Mouse (Mus musculus) heart, adult 18-20 months (tissue): ENCODE measurements around the gene Cd3e. TPM values are rescaled to one million over a fixed set of nuclear protein-coding genes. Genes with fewer than 3 reads are reported as not detected.

ENCODE experiments used
- DNase-seq, 2 experiments: peaks; one replicate each; pipeline ENCODE4 v3.0.0; 2021 to 2022; ENCODE audit warnings: mixed read lengths in 1 of 2
- total RNA-seq, 2 experiments: library from RNA; stranded (reverse); gene quantifications; 2 replicates each; pipeline ENCODE4 v1.2.3; 2021

Cd3e gene
- total RNA-seq, 2 experiments from 2014 or later = 0.47 to 6.4 TPM

DNA sequence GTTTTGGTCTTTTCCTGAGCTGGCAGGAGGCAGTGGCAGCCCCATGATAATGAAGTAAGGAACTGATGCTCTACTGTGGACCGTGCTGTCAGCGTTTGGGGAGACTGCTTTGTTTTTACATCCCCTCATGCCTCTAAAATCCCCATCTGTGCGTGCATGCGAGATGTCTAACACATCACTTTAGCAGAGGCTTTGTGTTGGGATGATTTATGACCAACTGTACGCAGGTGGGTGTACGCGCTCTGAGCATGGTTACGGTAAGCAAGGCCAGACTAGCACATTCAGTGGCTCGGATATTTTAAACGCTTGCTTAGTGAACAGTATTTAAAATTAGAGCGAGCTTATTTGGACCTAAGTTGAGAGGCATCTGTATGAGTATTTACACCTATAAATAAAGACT lies 8.6 kb upstream of the Cd3e start:
- DNase-seq = no peak

DNA sequence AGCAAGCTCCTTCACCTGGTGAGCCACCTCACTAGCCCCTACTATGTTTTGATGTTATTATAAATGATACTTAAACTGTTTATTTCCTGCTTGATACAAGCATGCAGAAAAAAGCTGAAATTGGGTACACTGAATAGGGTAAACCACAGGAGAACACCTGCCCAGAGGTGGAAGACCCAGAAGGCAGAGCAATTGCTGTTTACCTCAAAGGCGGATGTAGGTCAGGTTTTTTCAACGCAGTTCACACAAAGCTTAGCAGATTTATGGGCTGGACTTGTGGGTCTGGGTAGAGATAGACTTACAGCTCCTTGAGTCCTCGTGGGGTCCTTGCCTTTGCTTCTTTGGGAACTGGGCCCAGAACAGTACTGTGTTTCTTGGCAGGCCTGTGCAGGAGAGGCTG lies 6.4 kb upstream of the Cd3e start:
- no peak for DNase-seq

DNA sequence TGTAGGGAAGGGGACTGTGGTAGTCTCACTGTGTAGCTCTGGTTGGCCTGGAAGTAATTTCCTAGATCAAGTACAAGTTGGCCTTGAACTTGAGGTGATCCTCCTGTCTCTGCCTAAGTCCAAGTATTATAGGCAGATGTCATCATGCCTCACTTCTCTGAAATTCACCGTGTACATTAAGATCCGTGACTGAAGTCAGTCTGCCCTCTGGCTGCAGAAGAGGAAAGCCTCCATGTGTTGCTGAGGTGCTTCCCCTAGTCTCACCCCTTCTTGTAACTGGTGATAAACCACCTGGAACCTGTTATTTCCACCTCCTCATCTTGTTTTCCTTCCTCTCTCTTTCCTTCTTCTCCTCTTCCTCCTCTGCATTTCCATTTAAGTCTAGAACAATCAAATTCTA lies 5.5 kb upstream of the Cd3e start:
- DNase-seq = no peak

DNA sequence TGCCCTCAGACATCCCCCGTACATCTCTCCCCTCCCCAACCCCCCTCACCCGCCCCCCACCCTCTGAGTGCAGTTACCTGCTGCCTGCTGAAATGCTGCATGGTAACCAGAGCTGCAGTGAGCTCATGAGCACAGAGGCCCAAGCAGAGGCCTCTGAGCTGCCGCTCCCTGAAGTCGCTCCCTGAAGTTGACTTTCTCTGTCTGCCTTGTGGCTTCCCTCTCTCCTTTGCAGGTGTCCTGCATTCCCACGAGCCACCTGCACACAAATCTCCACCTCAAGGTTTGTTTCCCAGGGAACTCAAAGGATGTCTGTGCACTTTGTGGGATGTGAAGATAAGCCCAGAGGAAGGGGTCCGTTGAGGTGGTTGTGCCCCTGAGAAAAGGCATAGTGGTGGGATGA lies 1.9 kb upstream of the Cd3e start:
- no peak for DNase-seq

DNA sequence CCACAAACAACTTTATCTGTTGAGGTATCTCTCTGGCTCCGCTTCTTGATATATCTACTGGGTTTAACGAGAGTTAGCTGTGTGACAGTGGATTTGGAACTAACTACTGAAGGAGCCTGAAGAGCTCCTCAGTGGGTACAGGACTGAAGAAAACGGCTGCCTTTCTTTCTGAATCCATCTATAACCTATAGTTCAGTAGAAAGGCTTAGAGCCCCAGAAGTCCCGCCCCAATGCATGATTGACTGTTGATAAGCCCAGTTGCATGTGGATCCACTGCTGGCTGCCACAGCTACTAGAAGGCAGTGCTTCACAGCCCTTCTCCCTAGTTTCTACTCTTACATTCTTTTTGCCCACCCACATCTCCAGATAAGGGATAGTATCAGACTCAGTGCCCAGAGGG lies 1.0 kb upstream of the Cd3e start:
- no peak for DNase-seq

DNA sequence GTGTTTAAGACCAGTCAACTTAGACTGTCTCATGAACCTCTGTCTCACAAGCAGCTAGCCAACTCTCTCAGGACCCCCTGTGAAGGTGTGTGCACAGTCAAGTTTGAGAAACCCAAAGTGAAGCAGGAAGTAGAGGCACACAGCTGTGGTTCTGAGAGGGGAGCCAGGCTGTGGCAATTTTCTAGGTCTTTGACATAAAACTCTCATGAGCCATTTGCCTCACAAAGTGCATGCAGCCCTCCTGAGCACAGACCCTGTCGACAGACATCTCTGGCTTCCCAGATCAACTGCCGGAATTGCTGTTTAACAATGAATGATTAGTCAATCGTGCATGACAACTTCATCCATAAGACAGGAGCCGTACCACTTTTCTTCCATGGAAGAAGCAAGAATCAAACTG lies 1.1 kb downstream of the Cd3e start:
- DNase-seq = no peak

GRCm38 (mm10) chr9:45007404-45007803 lies 2.0 kb downstream of the Cd3e start:
- no peak for DNase-seq

DNA sequence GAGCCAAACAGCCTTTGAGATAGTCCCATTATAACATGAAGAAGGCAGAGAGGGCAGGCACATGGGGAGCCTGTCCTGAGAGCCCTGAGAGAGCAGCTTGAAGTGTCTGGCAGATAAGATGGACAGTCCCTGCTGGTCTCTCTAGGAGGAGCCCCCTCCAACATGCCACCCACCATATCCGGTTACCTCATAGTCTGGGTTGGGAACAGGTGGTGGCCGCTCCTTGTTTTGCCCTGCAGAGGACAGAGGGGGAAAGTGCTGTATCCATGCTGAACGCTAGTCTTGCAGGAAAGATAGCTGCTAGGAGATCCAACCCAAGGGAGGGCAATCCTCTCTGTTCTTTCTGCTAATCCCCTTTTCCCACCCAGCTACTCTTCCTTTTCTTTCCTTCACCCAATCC lies 9.2 kb downstream of the Cd3e start:
- DNase-seq = no peak

DNA sequence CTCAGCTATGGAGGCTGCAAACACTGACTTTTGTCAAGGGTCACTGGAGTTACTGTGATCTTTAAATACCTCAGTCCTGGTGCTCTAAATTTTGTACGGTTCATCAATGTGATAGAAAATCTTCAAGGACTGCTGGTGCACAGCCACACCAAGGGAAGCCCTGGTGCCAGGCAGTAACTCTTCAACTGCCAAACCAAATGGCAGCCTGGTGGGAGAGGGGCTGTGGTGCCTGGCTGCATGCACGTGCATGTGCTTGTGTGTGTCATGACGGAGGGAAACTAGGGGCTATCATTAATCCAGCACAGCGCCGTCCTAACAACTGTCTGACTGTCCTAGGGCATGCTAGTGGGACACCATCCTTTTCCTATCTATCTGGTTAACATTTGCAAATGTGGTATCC lies 9.7 kb downstream of the Cd3e start:
- no peak for DNase-seq

- DNase-seq = no peak
Observed at GRCm38 (mm10) chr9:44999171-44999570, 10.3 kb downstream of the Cd3e start.

GRCm38 (mm10) chr9:44998138-44998537 lies 11.3 kb downstream of the Cd3e start:
- no peak for DNase-seq

GRCm38 (mm10) chr9:44996590-44996989 lies 12.8 kb downstream of the Cd3e start:
- no peak for DNase-seq

DNA sequence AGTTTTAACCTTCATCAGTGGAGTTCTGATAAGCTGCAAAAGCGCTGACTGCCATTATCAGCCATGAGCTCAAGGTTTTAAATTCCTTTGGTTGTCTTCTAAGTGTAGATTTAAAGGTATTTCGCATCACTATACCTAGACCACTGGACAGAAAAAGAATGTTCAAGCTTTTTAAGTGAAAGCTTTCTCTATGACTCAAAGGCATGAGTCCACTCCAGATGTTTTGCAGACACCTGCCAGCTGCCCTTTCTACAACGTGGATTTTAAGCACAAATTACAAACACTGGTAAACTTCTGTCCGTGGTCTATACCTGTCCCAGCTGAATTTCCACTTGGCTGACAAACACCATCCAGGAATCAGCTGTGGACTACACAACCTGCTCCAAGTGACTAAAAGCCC lies 14.5 kb downstream of the Cd3e start:
- DNase-seq = no peak

- DNase-seq = no peak
Observed at GRCm38 (mm10) chr9:44993268-44993667, 16.2 kb downstream of the Cd3e start.

GRCm38 (mm10) chr9:44992271-44992670 lies 17.2 kb downstream of the Cd3e start:
- DNase-seq = no peak

- DNase-seq = no peak
Observed at GRCm38 (mm10) chr9:44991821-44992220, 17.6 kb downstream of the Cd3e start.

GRCm38 (mm10) chr9:44986976-44987375 lies 22.5 kb downstream of the Cd3e start:
- no peak for DNase-seq

GRCm38 (mm10) chr9:44986242-44986781 lies 23.1 kb downstream of the Cd3e start:
- peak; percentile 15 to 62 for DNase-seq

- no peak for DNase-seq
Observed at GRCm38 (mm10) chr9:44985721-44986161, 23.7 kb downstream of the Cd3e start.

GRCm38 (mm10) chr9:44983001-44983400 lies 26.4 kb downstream of the Cd3e start:
- DNase-seq = no peak

- no peak for DNase-seq
Observed at GRCm38 (mm10) chr9:44982531-44982930, 26.9 kb downstream of the Cd3e start.

- no peak for DNase-seq
Observed at GRCm38 (mm10) chr9:44982081-44982480, 27.3 kb downstream of the Cd3e start.

DNA sequence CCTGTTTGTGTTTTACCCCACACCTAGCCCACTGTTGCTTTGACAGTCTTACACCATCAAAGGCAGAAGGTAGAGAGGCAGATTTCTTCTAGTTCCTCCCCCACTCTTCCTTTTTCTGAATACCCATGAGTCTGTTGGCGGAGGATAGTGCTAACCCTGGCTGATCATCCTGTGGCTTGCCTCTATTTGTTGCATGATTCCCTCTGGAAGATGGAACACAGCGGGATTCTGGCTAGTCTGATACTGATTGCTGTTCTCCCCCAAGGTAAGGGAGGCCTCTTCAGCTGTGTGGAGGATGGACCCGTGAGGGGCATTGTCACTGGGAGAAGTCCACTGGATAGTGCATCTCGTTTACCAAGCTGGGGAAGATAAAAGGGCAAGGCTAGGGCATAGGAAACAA lies 27.8 kb downstream of the Cd3e start, which contains the start of gene Cd3d:
TSS of gene Cd3d (plus strand) at position 111 of the 400 bp plus-strand sequence.
- DNase-seq = no peak

GRCm38 (mm10) chr9:44981104-44981503 lies 28.3 kb downstream of the Cd3e start:
- no peak for DNase-seq

DNA sequence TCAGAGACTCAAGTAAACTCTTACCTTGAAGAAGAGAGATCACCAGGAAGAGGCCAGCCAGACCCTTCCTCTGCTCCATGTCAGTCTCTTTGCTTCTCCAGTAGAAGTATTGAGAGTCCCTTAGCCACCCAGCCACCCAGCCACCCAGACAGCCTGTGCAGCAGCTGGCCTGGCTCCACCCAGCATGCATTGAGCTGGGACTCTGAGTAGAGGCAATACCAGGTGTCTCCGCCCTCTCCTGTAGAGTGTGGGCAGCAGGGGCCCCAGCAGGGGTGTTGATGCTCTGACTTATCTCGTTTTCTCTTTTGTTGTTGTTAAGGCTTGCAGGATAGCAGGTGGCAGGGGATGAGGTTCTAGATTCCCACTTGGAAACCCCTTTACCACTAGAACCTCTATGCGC lies 29.2 kb downstream of the Cd3e start, which contains the start of gene Cd3g:
TSS of gene Cd3g (minus strand) at position 190 of the 400 bp plus-strand sequence.
- DNase-seq = no peak
